Mouse (Mus musculus) forebrain, embryonic 13.5 days (tissue): ENCODE measurements around the gene Chn1. TPM values are rescaled to one million over a fixed set of nuclear protein-coding genes. Genes with fewer than 3 reads are reported as not detected.

ENCODE experiments used
- ATAC-seq: fragments of 200-750 bp; cut with Nextera tagmentation; 2 replicates; pipeline ENCODE4 v1.8.0; 2017
- H3K27ac ChIP-seq: fragments of 300-500 bp; sonication (generic); 2 replicates; pipeline ENCODE4 v1.5.1; 2015; ENCODE audit warnings: inconsistent platforms, mild to moderate bottlenecking, moderate library complexity
- H3K27me3 ChIP-seq: fragments of 300-500 bp; sonication (generic); 2 replicates; pipeline ENCODE4 v1.6.1; 2015; ENCODE audit warnings: mild to moderate bottlenecking, inconsistent platforms
- H3K36me3 ChIP-seq: fragments of 300-500 bp; sonication (generic); 2 replicates; pipeline ENCODE4 v1.6.1; 2015; ENCODE audit warnings: mild to moderate bottlenecking, inconsistent platforms; ENCODE audit not compliant: poor library complexity, severe bottlenecking
- H3K4me1 ChIP-seq: fragments of 300-500 bp; sonication (generic); 2 replicates; pipeline ENCODE4 v1.6.1; 2015; ENCODE audit warnings: inconsistent platforms
- H3K4me2 ChIP-seq: fragments of 300-500 bp; sonication (generic); 2 replicates; pipeline ENCODE4 v1.6.1; 2015; ENCODE audit warnings: inconsistent platforms, mild to moderate bottlenecking, moderate library complexity
- H3K4me3 ChIP-seq: fragments of 300-500 bp; sonication (generic); 2 replicates; pipeline ENCODE4 v1.5.1; 2015; ENCODE audit warnings: mild to moderate bottlenecking, inconsistent platforms
- H3K9ac ChIP-seq: fragments of 300-500 bp; sonication (generic); 2 replicates; pipeline ENCODE4 v1.6.1; 2015; ENCODE audit warnings: mild to moderate bottlenecking, inconsistent platforms
- H3K9me3 ChIP-seq: fragments of 300-500 bp; sonication (generic); replicated peaks from 2 replicates; pipeline ENCODE4 v1.6.1; 2016; ENCODE audit warnings: inconsistent platforms
- WGBS: fragments of 180-500 bp; shearing (Covaris S2); methylation state at CpG from one replicate; pipeline ENCODE4 v1.1.7; 2015; 5-methylcytosine and 5-hydroxymethylcytosine counted together
- polyA plus RNA-seq: library from polyadenylated mRNA; unstranded; fragments of >200 nt; fragmentation: Nextera tagmentation; extraction: Ambion mirVana; gene quantifications from 2 replicates; pipeline ENCODE4 v1.2.1, GENCODE M21; 2015

Gene Chn1
- polyA plus RNA-seq, 1 experiment from 2014 or later = 71.9 TPM

GRCm38 (mm10) chr2:73659041-73659440 is 116.1 kb downstream of the Chn1 start:
- H3K27me3 ChIP-seq = no peaks in the 10 kb centered on the region
- no peak for ATAC-seq
- H3K4me3 ChIP-seq = no peak overlapping the region
- no peaks in the 10 kb centered on the region for H3K36me3 ChIP-seq
- H3K27ac ChIP-seq = no peak overlapping the region; the same call in 1 of the 2 replicates
- peak overlapping the region; percentile 8; the same call in 1 of the 2 replicates for H3K9ac ChIP-seq
- H3K4me1 ChIP-seq = peaks cover 40% of the 10 kb centered on the region
- WGBS = 63% methylated on average over 8 of the region's 8 CpGs
- no peaks in the 10 kb centered on the region for H3K9me3 ChIP-seq
- H3K4me2 ChIP-seq = no peak overlapping the region

GRCm38 (mm10) chr2:73657961-73658360 is 117.2 kb downstream of the Chn1 start:
- 84% methylated on average over 3 of the region's 3 CpGs for WGBS
- no peaks in the 10 kb centered on the region for H3K27me3 ChIP-seq
- H3K9ac ChIP-seq = no peak overlapping the region
- no peak for ATAC-seq
- H3K36me3 ChIP-seq = no peaks in the 10 kb centered on the region
- H3K4me1 ChIP-seq = peaks cover 40% of the 10 kb centered on the region
- H3K4me3 ChIP-seq = no peak overlapping the region
- H3K27ac ChIP-seq = no peak overlapping the region
- H3K4me2 ChIP-seq = no peak overlapping the region
- no peaks in the 10 kb centered on the region for H3K9me3 ChIP-seq

- H3K27ac ChIP-seq = no peak overlapping the region
- no peaks in the 10 kb centered on the region for H3K9me3 ChIP-seq
- no peak overlapping the region for H3K4me2 ChIP-seq
- H3K4me3 ChIP-seq = no peak overlapping the region
- no peak overlapping the region for H3K9ac ChIP-seq
- no peaks in the 10 kb centered on the region for H3K27me3 ChIP-seq
- no peaks in the 10 kb centered on the region for H3K36me3 ChIP-seq
- WGBS = 55% methylated on average over 7 of the region's 7 CpGs
- H3K4me1 ChIP-seq = peaks cover 40% of the 10 kb centered on the region
- ATAC-seq = no peak
These were observed 118.0 kb downstream of the Chn1 start for GRCm38 (mm10) chr2:73657151-73657550.

DNA sequence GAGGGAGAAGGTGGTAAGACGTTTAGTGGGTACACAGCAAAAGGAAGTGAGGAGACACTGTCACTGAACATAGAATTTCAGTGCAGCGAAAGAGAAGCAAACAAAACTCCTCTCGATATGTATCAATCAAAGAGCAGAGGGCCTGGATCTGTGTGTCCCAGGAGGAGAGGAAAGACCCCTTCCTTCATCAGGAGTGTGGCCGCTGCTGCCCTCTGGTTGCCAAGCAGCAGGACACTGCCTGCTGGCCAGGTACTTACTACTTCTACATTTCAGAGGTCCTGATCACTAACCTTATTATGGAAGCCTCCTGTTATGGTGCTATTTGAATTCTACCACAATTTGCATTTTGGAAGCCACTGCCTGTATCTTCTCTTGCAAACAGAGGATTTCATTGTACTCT is 119.5 kb downstream of the Chn1 start:
- H3K27ac ChIP-seq = no peak overlapping the region
- WGBS = 70% methylated on average over 4 of the region's 4 CpGs
- H3K27me3 ChIP-seq = no peaks in the 10 kb centered on the region
- ATAC-seq = no peak
- H3K9ac ChIP-seq = no peak overlapping the region
- H3K4me1 ChIP-seq = peaks cover 37% of the 10 kb centered on the region
- no peak overlapping the region for H3K4me3 ChIP-seq
- H3K4me2 ChIP-seq = no peak overlapping the region
- H3K9me3 ChIP-seq = no peaks in the 10 kb centered on the region
- no peaks in the 10 kb centered on the region for H3K36me3 ChIP-seq

GRCm38 (mm10) chr2:73654892-73655243 is 120.3 kb downstream of the Chn1 start:
- Histone ChIP-seq H3K9me3 (no peaks in the 10 kb centered on the region), H3K36me3 (no peaks in the 10 kb centered on the region), H3K4me3 (no peak overlapping the region), H3K9ac (no peak overlapping the region), H3K27ac (no peak overlapping the region), H3K27me3 (no peaks in the 10 kb centered on the region), H3K4me2 (no peak overlapping the region), H3K4me1 (peaks cover 29% of the 10 kb centered on the region)
- no peak for ATAC-seq
- WGBS = 60% methylated on average over 1 of the region's 1 CpGs

DNA sequence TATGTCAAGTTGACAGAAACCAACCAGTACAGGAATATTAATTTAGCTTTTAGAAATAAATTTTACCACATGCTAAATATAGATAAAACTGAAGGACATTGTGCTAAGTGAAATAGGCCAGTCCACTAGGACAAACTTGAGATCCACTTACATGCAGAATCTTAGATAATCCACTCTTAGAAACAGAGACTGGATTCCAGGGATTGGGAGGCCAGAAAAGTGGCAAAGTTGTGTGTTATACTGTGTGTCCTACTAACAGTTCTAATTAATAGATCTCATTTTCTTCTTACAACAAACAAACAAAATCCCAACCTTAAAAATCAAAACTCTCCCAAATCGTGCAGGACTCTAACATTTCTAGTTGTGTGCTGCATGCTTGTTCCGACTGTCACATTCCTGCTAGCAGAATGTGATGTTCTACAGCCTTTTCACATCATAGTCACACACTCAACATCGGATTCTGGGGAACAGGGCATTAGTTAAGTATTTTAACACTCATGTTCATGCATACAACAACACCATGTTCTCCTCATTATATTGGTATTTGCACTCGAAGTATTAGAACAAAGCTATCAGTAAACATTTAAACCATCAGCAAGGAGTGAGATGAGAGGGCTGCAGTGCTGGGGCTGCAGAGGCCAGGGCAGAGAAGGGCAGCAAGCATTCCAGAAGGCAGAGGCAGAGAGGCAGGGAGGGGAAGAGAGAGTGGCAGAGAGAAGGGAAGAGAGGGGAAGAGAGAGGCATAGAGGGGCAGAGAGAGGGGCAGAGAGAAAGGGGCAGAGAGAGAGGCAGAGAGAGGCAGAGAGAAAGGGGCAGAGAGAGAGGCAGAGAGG is 120.9 kb downstream of the Chn1 start:
- H3K27me3 ChIP-seq = no peaks in the 10 kb centered on the region
- peaks cover 23% of the 10 kb centered on the region for H3K4me1 ChIP-seq
- no peak overlapping the region for H3K4me3 ChIP-seq
- no peaks in the 10 kb centered on the region for H3K36me3 ChIP-seq
- no peaks in the 10 kb centered on the region for H3K9me3 ChIP-seq
- no peak overlapping the region for H3K4me2 ChIP-seq
- no peak overlapping the region for H3K9ac ChIP-seq
- H3K27ac ChIP-seq = no peak overlapping the region
- 83% methylated on average over 4 of the region's 4 CpGs for WGBS
- ATAC-seq = no peak

DNA sequence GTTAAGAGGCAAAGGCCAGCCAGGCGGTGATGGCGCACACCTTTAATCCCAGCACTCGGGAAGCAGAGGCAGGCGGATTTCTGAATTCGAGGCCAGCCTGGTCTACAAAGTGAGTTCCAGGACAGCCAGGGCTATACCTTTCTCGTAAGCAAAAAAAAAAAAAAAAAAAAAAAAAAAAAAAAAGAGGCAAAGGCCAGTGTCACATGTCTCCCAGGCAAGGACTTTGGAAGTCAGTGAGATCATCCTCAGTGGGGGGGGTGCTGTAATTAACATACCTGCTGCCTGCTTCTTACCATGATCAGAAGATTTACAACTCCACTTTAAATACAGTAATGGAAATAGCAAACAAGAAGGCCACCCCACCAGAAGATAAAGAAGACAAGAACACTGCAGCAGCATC is 137.5 kb downstream of the Chn1 start:
- no peak for ATAC-seq
- WGBS = 94% methylated on average over 6 of the region's 6 CpGs
- no peaks in the 10 kb centered on the region for H3K9me3 ChIP-seq
- H3K27me3 ChIP-seq = no peaks in the 10 kb centered on the region
- no peak overlapping the region for H3K27ac ChIP-seq
- no peaks in the 10 kb centered on the region for H3K4me1 ChIP-seq
- no peak overlapping the region for H3K9ac ChIP-seq
- no peak overlapping the region for H3K4me3 ChIP-seq
- H3K36me3 ChIP-seq = no peaks in the 10 kb centered on the region; the same call in 1 of the 2 replicates
- no peak overlapping the region for H3K4me2 ChIP-seq

- WGBS = 91% methylated on average over 3 of the region's 3 CpGs
- H3K9ac ChIP-seq = no peak overlapping the region
- ATAC-seq = no peak
These were observed 138.8 kb downstream of the Chn1 start for GRCm38 (mm10) chr2:73636387-73636786.

GRCm38 (mm10) chr2:73631816-73632215 is 143.3 kb downstream of the Chn1 start:
- Histone ChIP-seq H3K36me3 (peaks cover 18% of the 10 kb centered on the region), H3K27ac (no peak overlapping the region), H3K4me2 (no peak overlapping the region), H3K9ac (no peak overlapping the region), H3K27me3 (no peaks in the 10 kb centered on the region), H3K4me3 (no peak overlapping the region), H3K9me3 (no peaks in the 10 kb centered on the region), H3K4me1 (no peaks in the 10 kb centered on the region)
- 93% methylated on average over 7 of the region's 7 CpGs for WGBS
- no peak for ATAC-seq

More at GRCm38 (mm10) chr2:73636387-73636786, 138.8 kb downstream of the Chn1 start:
- H3K9me3 ChIP-seq = no peaks in the 10 kb centered on the region
- peaks cover 6% of the 10 kb centered on the region for H3K36me3 ChIP-seq
- H3K4me1 ChIP-seq = no peaks in the 10 kb centered on the region
- H3K27ac ChIP-seq = no peak overlapping the region
- no peak overlapping the region for H3K4me2 ChIP-seq
- no peak overlapping the region for H3K4me3 ChIP-seq
- H3K27me3 ChIP-seq = no peaks in the 10 kb centered on the region

- Histone ChIP-seq H3K36me3 (peaks cover 56% of the 10 kb centered on the region), H3K9ac (no peak overlapping the region), H3K4me2 (no peak overlapping the region), H3K4me1 (no peaks in the 10 kb centered on the region), H3K4me3 (no peak overlapping the region), H3K27me3 (no peaks in the 10 kb centered on the region), H3K27ac (no peak overlapping the region), H3K9me3 (no peaks in the 10 kb centered on the region)
- no peak for ATAC-seq
- WGBS = 89% methylated on average over 4 of the region's 4 CpGs
These were observed 156.6 kb downstream of the Chn1 start for GRCm38 (mm10) chr2:73618486-73619052.

GRCm38 (mm10) chr2:73616434-73617057 is 158.6 kb downstream of the Chn1 start:
- ATAC-seq = no peak
- WGBS = 90% methylated on average over 17 of the region's 17 CpGs
- H3K9me3 ChIP-seq = no peaks in the 10 kb centered on the region
- peaks cover 54% of the 10 kb centered on the region for H3K36me3 ChIP-seq
- no peaks in the 10 kb centered on the region for H3K27me3 ChIP-seq
- H3K27ac ChIP-seq = no peak overlapping the region
- H3K4me2 ChIP-seq = no peak overlapping the region
- no peaks in the 10 kb centered on the region for H3K4me1 ChIP-seq
- no peak overlapping the region for H3K9ac ChIP-seq
- no peak overlapping the region for H3K4me3 ChIP-seq

- H3K36me3 ChIP-seq = peaks cover 63% of the 10 kb centered on the region
- H3K9ac ChIP-seq = no peak overlapping the region
- 93% methylated on average over 5 of the region's 5 CpGs for WGBS
- no peak overlapping the region for H3K27ac ChIP-seq
- no peaks in the 10 kb centered on the region for H3K4me1 ChIP-seq
- no peak overlapping the region for H3K4me3 ChIP-seq
- ATAC-seq = no peak
- H3K4me2 ChIP-seq = no peak overlapping the region
- H3K27me3 ChIP-seq = no peaks in the 10 kb centered on the region
- H3K9me3 ChIP-seq = no peaks in the 10 kb centered on the region
These were observed 159.7 kb downstream of the Chn1 start for GRCm38 (mm10) chr2:73615456-73615855.
